Comparison of ENCODE assay signal across 18 mouse cellular contexts in genomic region chr8:110644422-110644821, GRCm38 (mm10).
"Had no signal": no experiment of that assay in that cellular context is flagged by ENCODE, and none has a peak within 500 bp of the region (broad histone marks: within the 10 kb centered on the region; RNA-seq: fewer than 3 reads in every experiment).

No protein-coding gene starts in this region.

- DNase-seq: lung, embryonic 14.5 days; lung, postnatal 10 days; lung, postnatal 4 days; midbrain, embryonic 14.5 days; retina, postnatal 1 day; right cerebral cortex, adult 18-20 months; right cerebral cortex, postnatal 25 days; right cerebral cortex, postnatal 4 days; spleen, adult 18-20 months; thymus, adult 18-20 months; thymus, postnatal 14 days; thymus, postnatal 36 days had no signal

- H3K27me3 ChIP-seq: midbrain, embryonic 12.5 days; neural tube, embryonic 13.5 days; neural tube, embryonic 15.5 days had no signal

- H3K4me2 ChIP-seq: lung, embryonic 14.5 days; midbrain, embryonic 12.5 days; neural tube, embryonic 13.5 days; neural tube, embryonic 15.5 days had no signal

- H3K4me1 ChIP-seq: midbrain, embryonic 10.5 days; midbrain, embryonic 12.5 days; neural tube, embryonic 13.5 days; neural tube, embryonic 15.5 days had no signal

- H3K27ac ChIP-seq: midbrain, embryonic 10.5 days; midbrain, embryonic 12.5 days; neural tube, embryonic 13.5 days; neural tube, embryonic 15.5 days had no signal

- H3K4me3 ChIP-seq: midbrain, embryonic 10.5 days; midbrain, embryonic 12.5 days; myocyte; neural tube, embryonic 13.5 days; neural tube, embryonic 15.5 days had no signal

- H3K9ac ChIP-seq: lung, embryonic 14.5 days; midbrain, embryonic 12.5 days; neural tube, embryonic 13.5 days; neural tube, embryonic 15.5 days had no signal

- H3K9me3 ChIP-seq: midbrain, embryonic 10.5 days; midbrain, embryonic 12.5 days; neural tube, embryonic 13.5 days; neural tube, embryonic 15.5 days had no signal

- ATAC-seq: midbrain, embryonic 16.5 days had no signal
